Mouse (Mus musculus) lung, postnatal 0 days (tissue): Measurements from ENCODE around the gene Tenm1.

Experiments used
- CTCF ChIP-seq: IDR thresholded peaks from 2 replicates; pipeline ENCODE4 v1.5.1; 2016; ENCODE audit warnings: antibody characterized with exemption, mild to moderate bottlenecking
- EP300 ChIP-seq: IDR thresholded peaks from 2 replicates; pipeline ENCODE4 v1.6.1; 2016; ENCODE audit warnings: antibody characterized with exemption, mild to moderate bottlenecking, control low read depth

- TF ChIP-seq CTCF: peak; percentile 46; the same call in 1 of the 2 replicates
- no peak for TF ChIP-seq EP300
Measured at GRCm38 (mm10) chrX:42512567-42512966, 916.4 kb downstream of the Tenm1 start.
